Mouse (Mus musculus): ENCODE data around the gene Myo15b.

DNA sequence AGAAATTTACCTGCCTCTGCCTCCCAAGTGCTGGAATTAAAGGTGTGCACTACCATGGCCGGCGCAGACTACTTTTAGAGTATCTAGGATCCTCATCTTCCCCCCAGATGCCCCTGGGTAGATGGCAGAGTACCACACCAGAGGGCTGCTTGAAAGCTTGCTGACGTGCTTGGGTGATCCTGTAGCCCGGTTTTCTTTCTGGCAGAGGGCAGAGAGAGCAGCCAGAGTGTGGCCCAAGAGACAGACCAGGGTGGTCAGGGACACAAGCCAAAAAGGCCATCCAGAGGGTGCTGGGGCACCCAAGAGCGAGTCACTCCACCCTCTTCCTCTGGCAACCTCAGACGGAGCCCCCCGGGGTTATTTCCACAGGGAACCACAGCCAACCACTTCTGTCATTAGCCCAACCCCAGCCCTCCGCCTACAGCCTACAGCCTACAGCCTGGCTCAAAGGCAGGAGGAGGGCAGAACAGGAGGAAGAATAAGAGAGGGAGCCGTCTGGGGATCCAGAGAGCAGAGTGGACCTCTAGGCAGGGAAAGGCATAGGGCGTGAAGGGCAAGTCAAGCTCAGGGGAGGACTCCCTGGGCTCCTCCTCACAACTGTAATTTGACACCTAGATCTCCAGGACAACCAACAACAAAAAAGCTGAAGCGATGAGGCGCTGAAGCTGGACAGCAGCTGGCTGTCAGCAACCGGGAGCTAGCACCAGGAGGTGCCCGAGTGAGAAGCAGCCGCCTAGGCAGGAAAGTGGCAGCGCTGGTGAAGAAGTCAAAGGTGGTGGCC is 41.5 kb downstream of the Myo15b start, which contains the start of gene Smim5:
- 0 out of 2 replicates have a peak, but pooled peaks have one; percentile 5 for TF ChIP-seq EP300 (IDR thresholded peaks at IDR 0.05; ENCODE audit: low read depth)
- peak; percentile 31; the same call in 1 of the 2 replicates for TF ChIP-seq CTCF (IDR thresholded peaks at IDR 0.05; ENCODE audit: low read depth)

All from liver, embryonic 14.5 days (tissue).